Mouse (Mus musculus): ENCODE data around the gene Mrgprf. TPM values are rescaled to one million over a fixed set of nuclear protein-coding genes. Genes with fewer than 3 reads are reported as not detected.

The Mrgprf gene
- total RNA-seq, 1 experiment: 0.49 TPM

GRCm38 (mm10) chr7:145281396-145281795 is 19.2 kb upstream of the Mrgprf start:
- in situ Hi-C loops (cut with MboI; ENCODE audit: low sequenced_read_pairs in 2 of 2, unreplicated experiment in 2 of 2): no loop called here
- no peak for DNase-seq (ENCODE audit: low read depth, low spot score)
- Histone ChIP-seq H3K4me1 (ENCODE audit: control insufficient read depth in 2 of 2, insufficient read depth in 2 of 2, low read length in 2 of 2, poor library complexity in 1 of 2) (peaks cover 0 to 12% of the 10 kb centered on the region in 2 experiments; a peak in 2 of 4 replicates), H3K4me3 (ENCODE audit: insufficient read depth in 1 of 2, low read depth in 1 of 2, low read length in 2 of 2, poor library complexity in 1 of 2, severe bottlenecking in 1 of 2) (no peak overlapping the region), H3K36me3 (ENCODE audit: control insufficient read depth, insufficient read depth, low read length, poor library complexity, severe bottlenecking) (peaks cover 22% of the 10 kb centered on the region; the same call in 1 of the 2 replicates), H3K9me3 (ENCODE audit: control insufficient read depth, insufficient read depth, low read depth, low read length) (no peaks in the 10 kb centered on the region), H3K27ac (ENCODE audit: insufficient read depth, low read depth, low read length, poor library complexity, severe bottlenecking) (no peak overlapping the region), H3K9ac (ENCODE audit: insufficient read depth, low read depth, low read length, poor library complexity, severe bottlenecking) (no peak overlapping the region)
- no peak for TF ChIP-seq ZC3H11A (IDR thresholded peaks at IDR 0.05; ENCODE audit: borderline replicate concordance, low read depth, low read length)
- no peak for TF ChIP-seq CHD2 (IDR thresholded peaks at IDR 0.05; ENCODE audit: low read depth, low read length)
- TF ChIP-seq MAFK (IDR thresholded peaks at IDR 0.05; ENCODE audit: insufficient read depth, low read depth, low read length): no peak
- TF ChIP-seq HCFC1 (IDR thresholded peaks at IDR 0.05; ENCODE audit: borderline replicate concordance, insufficient read depth, low read length): no peak
- TF ChIP-seq ZNF384 (IDR thresholded peaks at IDR 0.05; ENCODE audit: low read depth, low read length): no peak

GRCm38 (mm10) chr7:145283041-145283440 is 17.6 kb upstream of the Mrgprf start:
- no peak for TF ChIP-seq MAFK (IDR thresholded peaks at IDR 0.05; ENCODE audit: insufficient read depth, low read depth, low read length)
- no peak for TF ChIP-seq CHD2 (IDR thresholded peaks at IDR 0.05; ENCODE audit: low read depth, low read length)
- no peak for TF ChIP-seq ZNF384 (IDR thresholded peaks at IDR 0.05; ENCODE audit: low read depth, low read length)
- no peak for TF ChIP-seq HCFC1 (IDR thresholded peaks at IDR 0.05; ENCODE audit: borderline replicate concordance, insufficient read depth, low read length)
- no peak for TF ChIP-seq ZC3H11A (IDR thresholded peaks at IDR 0.05; ENCODE audit: borderline replicate concordance, low read depth, low read length)
- Histone ChIP-seq H3K9ac (ENCODE audit: insufficient read depth, low read depth, low read length, poor library complexity, severe bottlenecking) (peak overlapping the region; percentile 78), H3K27ac (ENCODE audit: insufficient read depth, low read depth, low read length, poor library complexity, severe bottlenecking) (no peak overlapping the region), H3K36me3 (ENCODE audit: control insufficient read depth, insufficient read depth, low read length, poor library complexity, severe bottlenecking) (peaks cover 14% of the 10 kb centered on the region; the same call in 1 of the 2 replicates), H3K4me1 (ENCODE audit: control insufficient read depth in 2 of 2, insufficient read depth in 2 of 2, low read length in 2 of 2, poor library complexity in 1 of 2) (peaks cover 0 to 12% of the 10 kb centered on the region in 2 experiments; a peak in 2 of 4 replicates), H3K4me3 (ENCODE audit: insufficient read depth in 1 of 2, low read depth in 1 of 2, low read length in 2 of 2, poor library complexity in 1 of 2, severe bottlenecking in 1 of 2) (peak overlapping the region; percentile 70 to 77), H3K9me3 (ENCODE audit: control insufficient read depth, insufficient read depth, low read depth, low read length) (no peaks in the 10 kb centered on the region)
- in situ Hi-C loops (cut with MboI; ENCODE audit: low sequenced_read_pairs in 2 of 2, unreplicated experiment in 2 of 2): no loop called here
- DNase-seq (ENCODE audit: low read depth, low spot score): no peak

GRCm38 (mm10) chr7:145283487-145284187 is 17.0 kb upstream of the Mrgprf start, which contains the start of gene Tpcn2:
Gene Tpcn2, minus strand, starts transcription at chr7:145284011.
- H3K36me3 ChIP-seq (ENCODE audit: control insufficient read depth, insufficient read depth, low read length, poor library complexity, severe bottlenecking): peaks cover 12% of the 10 kb centered on the region; the same call in 1 of the 2 replicates
- H3K9ac ChIP-seq (ENCODE audit: insufficient read depth, low read depth, low read length, poor library complexity, severe bottlenecking): peak within 1 kb of the TSS; percentile 78
- in situ Hi-C loops (cut with MboI; ENCODE audit: low sequenced_read_pairs in 2 of 2, unreplicated experiment in 2 of 2): no loop called here
- no peak within 1 kb of the TSS; the same call in 1 of the 2 replicates for H3K27ac ChIP-seq (ENCODE audit: insufficient read depth, low read depth, low read length, poor library complexity, severe bottlenecking)
- DNase-seq (ENCODE audit: low read depth, low spot score): peak; percentile 96
- no peak for TF ChIP-seq MAFK (IDR thresholded peaks at IDR 0.05; ENCODE audit: insufficient read depth, low read depth, low read length)
- 0 out of 2 replicates have a peak, but pooled peaks have one; percentile 49 for TF ChIP-seq CHD2 (IDR thresholded peaks at IDR 0.05; ENCODE audit: low read depth, low read length)
- no peak for TF ChIP-seq ZNF384 (IDR thresholded peaks at IDR 0.05; ENCODE audit: low read depth, low read length)
- H3K9me3 ChIP-seq (ENCODE audit: control insufficient read depth, insufficient read depth, low read depth, low read length): no peaks in the 10 kb centered on the region
- peaks cover 0 to 12% of the 10 kb centered on the region in 2 experiments; a peak in 2 of 4 replicates for H3K4me1 ChIP-seq (ENCODE audit: control insufficient read depth in 2 of 2, insufficient read depth in 2 of 2, low read length in 2 of 2, poor library complexity in 1 of 2)
- peak within 1 kb of the TSS; percentile 70 to 77 for H3K4me3 ChIP-seq (ENCODE audit: insufficient read depth in 1 of 2, low read depth in 1 of 2, low read length in 2 of 2, poor library complexity in 1 of 2, severe bottlenecking in 1 of 2)

GRCm38 (mm10) chr7:145284293-145284692 is 16.3 kb upstream of the Mrgprf start:
- in situ Hi-C loops (cut with MboI; ENCODE audit: low sequenced_read_pairs in 2 of 2, unreplicated experiment in 2 of 2): no loop called here

More at GRCm38 (mm10) chr7:145284293-145284692, 16.3 kb upstream of the Mrgprf start:
- Histone ChIP-seq H3K4me3 (ENCODE audit: insufficient read depth in 1 of 2, low read depth in 1 of 2, low read length in 2 of 2, poor library complexity in 1 of 2, severe bottlenecking in 1 of 2) (no peak overlapping the region), H3K4me1 (ENCODE audit: control insufficient read depth in 2 of 2, insufficient read depth in 2 of 2, low read length in 2 of 2, poor library complexity in 1 of 2) (peaks cover 0 to 12% of the 10 kb centered on the region in 2 experiments; a peak in 2 of 4 replicates), H3K9me3 (ENCODE audit: control insufficient read depth, insufficient read depth, low read depth, low read length) (no peaks in the 10 kb centered on the region), H3K27ac (ENCODE audit: insufficient read depth, low read depth, low read length, poor library complexity, severe bottlenecking) (no peak overlapping the region), H3K36me3 (ENCODE audit: control insufficient read depth, insufficient read depth, low read length, poor library complexity, severe bottlenecking) (peaks cover 7% of the 10 kb centered on the region; the same call in 1 of the 2 replicates), H3K9ac (ENCODE audit: insufficient read depth, low read depth, low read length, poor library complexity, severe bottlenecking) (no peak overlapping the region)
- no peak for TF ChIP-seq MAFK (IDR thresholded peaks at IDR 0.05; ENCODE audit: insufficient read depth, low read depth, low read length)
- TF ChIP-seq CHD2 (IDR thresholded peaks at IDR 0.05; ENCODE audit: low read depth, low read length): no peak
- DNase-seq (ENCODE audit: low read depth, low spot score): no peak
